Mouse (Mus musculus) brown adipose tissue, adult 24 weeks (tissue): Measurements from ENCODE around the gene Far1. TPM values are rescaled to one million over a fixed set of nuclear protein-coding genes. Genes with fewer than 3 reads are reported as not detected.

Experiments used
- H3K27ac ChIP-seq: fragments of 200-500 bp; replicated peaks from 2 replicates; pipeline ENCODE4 v1.5.1; 2012; ENCODE audit warnings: low read depth, mild to moderate bottlenecking, low read length
- H3K4me1 ChIP-seq: fragments of 200-500 bp; 2 replicates; pipeline ENCODE4 v1.6.1; 2012; ENCODE audit warnings: low read length, mixed read lengths; ENCODE audit not compliant: control insufficient read depth, insufficient read depth, insufficient read length
- H3K4me3 ChIP-seq: fragments of 200-500 bp; 2 replicates; pipeline ENCODE4 v1.5.1; 2012; ENCODE audit warnings: low read depth, mild to moderate bottlenecking, low read length, moderate library complexity; ENCODE audit not compliant: insufficient read depth
- polyA plus RNA-seq: library from polyadenylated mRNA; stranded (reverse); fragments of >200 nt; gene quantifications from 2 replicates; pipeline ENCODE4 v1.2.4, GENCODE M21; 2012; ENCODE audit not compliant: missing spikeins, insufficient read depth, insufficient read length

The Far1 gene
- polyA plus RNA-seq: 8.4 and 9.4 TPM in 2 replicates

DNA sequence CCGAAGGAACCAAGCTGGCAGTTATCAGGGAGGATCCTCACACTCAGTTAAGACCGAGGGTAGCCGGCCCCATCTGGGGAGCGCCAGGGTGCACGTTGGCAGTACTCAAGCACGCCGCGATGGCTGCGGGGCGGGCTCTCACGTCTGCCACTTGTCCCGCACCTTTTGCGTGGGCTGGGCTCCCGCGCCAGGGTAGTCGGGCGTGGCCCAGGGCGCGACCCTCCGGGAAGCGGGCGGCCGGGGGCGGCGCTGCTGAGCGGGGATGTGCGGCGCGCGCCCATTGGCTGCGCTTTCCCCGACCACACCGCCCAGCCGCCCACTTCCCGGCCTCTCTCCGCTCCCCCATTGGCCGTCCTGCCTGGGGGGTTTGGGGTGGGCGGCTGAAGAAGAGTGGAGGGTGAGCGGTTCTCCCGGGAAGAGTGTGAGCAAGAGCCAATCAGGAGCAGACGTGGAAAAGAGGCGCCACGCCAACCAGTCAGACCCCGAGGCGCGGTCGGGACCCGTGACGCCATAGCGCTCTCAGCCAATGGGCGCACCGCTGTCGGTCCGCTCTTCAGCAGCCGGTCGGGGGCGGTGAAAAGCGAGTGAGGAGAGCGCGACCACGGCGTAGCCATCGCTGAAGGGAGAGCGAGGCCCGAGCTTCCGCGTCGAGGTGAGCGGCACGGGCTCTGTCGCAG, at the start of gene Far1:
Gene Far1, plus strand, starts transcription at position 549 of the 677 bp plus-strand sequence.
- H3K4me1 ChIP-seq: no peaks in the 10 kb centered on the region
- peak within 1 kb of the TSS; percentile 25; the same call in 1 of the 2 replicates for H3K27ac ChIP-seq
- peak within 1 kb of the TSS; percentile 91 for H3K4me3 ChIP-seq

- Histone ChIP-seq H3K4me3 (no peak overlapping the region), H3K4me1 (no peaks in the 10 kb centered on the region), H3K27ac (no peak overlapping the region)
Measured at GRCm38 (mm10) chr7:113468345-113468744, 45.3 kb upstream of the Far1 start.

GRCm38 (mm10) chr7:113470671-113471070, 43.0 kb upstream of the Far1 start:
- Histone ChIP-seq H3K4me3 (no peak overlapping the region), H3K27ac (no peak overlapping the region), H3K4me1 (no peaks in the 10 kb centered on the region)

- no peak overlapping the region for H3K4me3 ChIP-seq
- H3K27ac ChIP-seq: no peak overlapping the region
- H3K4me1 ChIP-seq: no peaks in the 10 kb centered on the region
Measured at GRCm38 (mm10) chr7:113471653-113472052, 42.0 kb upstream of the Far1 start.

- Histone ChIP-seq H3K4me3 (no peak overlapping the region), H3K27ac (no peak overlapping the region), H3K4me1 (no peaks in the 10 kb centered on the region)
Measured at GRCm38 (mm10) chr7:113495792-113496191, 17.8 kb upstream of the Far1 start.

DNA sequence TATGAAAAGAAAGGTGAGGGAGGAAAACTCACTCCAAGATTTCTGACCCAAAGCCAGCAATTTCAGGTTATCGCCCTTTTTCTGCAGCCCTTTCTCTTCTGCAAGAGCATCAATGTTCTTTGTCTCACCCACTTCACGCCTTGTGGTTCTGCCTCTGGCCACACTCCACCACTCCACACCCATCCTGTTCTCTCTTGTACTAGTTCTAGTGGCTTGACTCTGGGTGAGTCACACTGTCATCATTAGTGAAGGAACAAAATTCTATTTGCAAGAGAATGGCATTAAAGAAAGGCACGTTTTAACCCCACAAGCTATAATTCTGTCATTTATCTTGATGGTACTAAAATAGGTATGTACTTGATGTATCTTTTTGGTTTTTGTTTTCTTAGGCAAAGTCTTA, 15.2 kb upstream of the Far1 start:
- no peak overlapping the region for H3K4me3 ChIP-seq
- H3K27ac ChIP-seq: no peak overlapping the region
- H3K4me1 ChIP-seq: no peaks in the 10 kb centered on the region

DNA sequence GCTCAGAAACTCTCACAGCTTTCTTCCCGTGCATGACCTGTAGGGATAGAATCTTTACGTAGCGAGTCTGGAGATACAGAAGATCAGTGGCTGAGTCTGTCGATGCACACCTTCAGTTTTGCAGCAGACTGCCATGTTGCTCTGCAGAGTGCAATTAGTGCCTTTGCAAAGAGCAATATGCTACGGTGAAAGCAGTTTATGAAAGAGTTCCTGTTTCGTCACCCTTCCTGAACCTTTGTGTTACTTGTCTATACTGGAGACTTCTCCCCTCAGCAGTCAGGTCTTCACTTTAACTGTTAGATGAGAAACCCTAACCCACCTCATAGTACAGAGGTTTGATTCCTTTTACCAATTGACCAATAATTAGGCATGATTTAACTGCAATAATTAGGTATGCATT, 13.8 kb upstream of the Far1 start:
- no peak overlapping the region for H3K4me3 ChIP-seq
- H3K4me1 ChIP-seq: no peaks in the 10 kb centered on the region
- H3K27ac ChIP-seq: no peak overlapping the region

DNA sequence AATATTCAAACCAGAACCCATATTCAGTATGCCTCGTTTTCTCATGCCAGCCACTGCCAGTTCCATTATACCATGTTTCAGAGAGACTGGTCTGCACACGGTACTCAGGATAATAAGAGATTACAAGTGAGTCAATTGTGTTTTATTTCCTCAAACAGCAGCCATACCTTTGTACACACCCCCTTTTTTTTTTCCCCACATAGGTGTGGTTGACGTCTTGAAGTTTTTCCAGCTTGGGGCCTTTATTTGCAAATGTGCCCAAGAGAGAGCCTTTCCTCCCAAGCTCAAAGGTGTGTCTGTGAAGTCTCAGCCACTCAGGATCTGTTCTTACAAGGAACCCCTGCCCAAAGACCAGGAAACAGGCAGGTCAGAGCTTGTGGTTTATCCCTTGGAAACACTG, 11.2 kb upstream of the Far1 start:
- H3K27ac ChIP-seq: no peak overlapping the region
- H3K4me3 ChIP-seq: no peak overlapping the region
- H3K4me1 ChIP-seq: no peaks in the 10 kb centered on the region

- H3K4me1 ChIP-seq: no peaks in the 10 kb centered on the region
- no peak overlapping the region for H3K27ac ChIP-seq
- no peak overlapping the region for H3K4me3 ChIP-seq
Measured at GRCm38 (mm10) chr7:113505047-113505446, 8.6 kb upstream of the Far1 start.

DNA sequence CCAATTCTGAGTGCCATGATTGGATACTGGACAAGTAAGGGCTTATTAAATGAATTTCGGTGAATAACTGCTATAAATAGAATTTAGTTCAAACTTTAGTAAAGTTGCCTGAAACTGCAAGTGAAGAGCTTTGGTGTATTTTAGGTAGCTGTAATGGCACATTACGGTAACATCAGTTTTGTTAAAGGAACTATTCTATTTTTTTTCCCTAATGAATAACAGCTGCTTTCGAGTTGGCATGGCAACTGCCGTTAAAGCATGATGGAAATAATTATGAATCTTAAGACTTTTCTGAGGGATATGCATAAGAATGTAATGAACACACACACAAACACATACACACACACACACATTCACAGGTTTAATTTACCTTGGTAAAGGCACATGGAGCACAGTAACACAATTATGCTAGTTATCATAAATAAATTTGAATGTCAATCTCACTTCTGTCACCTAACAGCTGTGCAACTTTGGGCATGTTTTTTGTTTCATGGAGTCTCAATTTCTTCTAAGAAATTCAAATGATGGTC, 8.1 kb upstream of the Far1 start:
- H3K4me3 ChIP-seq: no peak overlapping the region
- H3K4me1 ChIP-seq: no peaks in the 10 kb centered on the region
- no peak overlapping the region for H3K27ac ChIP-seq

- no peak overlapping the region for H3K27ac ChIP-seq
- no peaks in the 10 kb centered on the region for H3K4me1 ChIP-seq
- H3K4me3 ChIP-seq: no peak overlapping the region
Measured at GRCm38 (mm10) chr7:113507846-113508245, 5.8 kb upstream of the Far1 start.

DNA sequence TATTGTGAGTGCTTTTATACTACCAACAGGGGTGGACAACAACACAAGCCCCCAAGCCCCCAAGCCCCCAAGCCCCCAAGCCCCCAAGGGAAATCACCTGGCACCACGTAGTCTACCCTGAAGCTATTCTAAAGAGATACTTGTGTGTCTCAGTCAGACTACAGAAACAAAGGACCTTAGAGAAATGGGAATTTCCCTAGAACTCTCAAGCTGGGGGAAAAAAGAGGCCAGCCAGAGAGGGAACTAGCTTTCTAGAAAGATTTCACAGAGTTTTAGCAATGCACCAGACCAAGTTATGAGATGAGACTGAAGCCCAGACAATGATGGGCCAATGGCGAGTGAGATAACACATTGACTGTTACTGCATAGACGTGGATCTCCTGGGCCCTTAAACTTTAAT, 2.2 kb upstream of the Far1 start:
- no peak overlapping the region for H3K27ac ChIP-seq
- H3K4me1 ChIP-seq: no peaks in the 10 kb centered on the region
- H3K4me3 ChIP-seq: no peak overlapping the region

DNA sequence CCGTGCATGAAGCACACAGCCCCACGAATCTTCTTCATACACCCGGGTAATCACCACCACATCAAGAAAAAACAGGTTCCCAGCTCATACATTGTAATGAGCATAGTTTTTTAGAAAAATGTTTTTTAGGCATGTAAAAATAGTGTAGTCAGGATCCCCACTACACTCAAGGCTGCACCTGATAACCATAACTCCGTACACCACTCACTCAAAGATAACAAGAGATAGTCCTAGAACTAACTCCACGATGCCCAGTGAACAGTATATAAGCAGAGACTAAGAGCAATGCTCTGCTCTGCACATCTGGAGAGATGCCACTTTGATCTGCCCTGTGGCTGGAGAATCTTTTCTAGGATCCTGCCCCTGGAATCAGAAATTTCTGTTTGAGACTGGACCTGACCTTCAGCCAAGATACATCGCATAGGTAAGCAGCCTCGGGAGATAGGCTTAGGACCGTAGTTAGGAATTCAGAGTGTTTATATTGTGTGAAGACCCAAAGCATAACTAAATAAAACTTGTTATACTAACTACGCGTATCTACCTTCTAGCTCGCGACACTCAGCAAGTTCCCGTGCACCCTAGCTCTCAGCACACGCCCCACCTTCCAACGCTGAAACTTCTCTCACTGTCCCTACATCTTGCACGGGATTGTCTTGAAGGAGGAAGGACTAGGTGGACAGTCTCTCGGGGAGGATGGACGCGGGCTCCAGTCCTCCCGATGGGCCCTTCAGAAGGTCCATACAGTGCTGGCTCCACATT, 928 bp upstream of the Far1 start:
- Histone ChIP-seq H3K4me3 (peak overlapping the region; percentile 91), H3K27ac (peak overlapping the region; percentile 25; the same call in 1 of the 2 replicates)

DNA sequence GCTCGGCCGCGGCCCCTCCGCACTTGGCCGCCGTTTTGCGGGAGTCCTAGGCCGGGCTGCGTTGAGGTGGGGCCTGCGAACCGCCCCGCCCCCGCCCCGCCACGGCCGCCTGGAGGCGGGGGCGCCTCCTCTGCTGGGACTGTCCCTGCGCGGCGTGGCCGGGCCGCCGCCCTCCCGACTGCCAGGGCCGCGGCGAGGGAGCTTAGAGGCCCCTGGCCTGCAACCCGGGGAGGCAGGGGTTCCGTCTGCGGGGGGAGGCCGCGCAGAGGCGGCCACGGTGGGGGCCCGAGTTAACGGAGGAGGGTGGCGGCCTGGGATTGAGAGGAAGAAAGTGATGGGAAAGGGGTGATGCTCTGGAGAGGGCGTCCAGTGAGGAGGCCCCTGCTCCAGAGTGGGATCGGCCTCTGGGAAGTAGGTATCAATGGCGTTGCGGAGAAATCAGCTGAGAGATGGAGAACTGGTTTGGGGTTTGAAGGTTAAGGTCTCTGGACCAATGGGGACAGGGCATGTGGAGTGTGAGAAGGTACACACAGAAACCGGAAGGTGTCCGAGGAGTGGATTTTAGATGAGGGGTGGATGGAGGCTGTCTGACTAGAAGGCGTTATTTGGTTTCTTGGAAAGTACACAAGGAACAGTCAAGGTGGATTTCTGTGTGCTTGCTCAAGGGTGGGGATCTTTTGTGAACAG, 472 bp downstream of the Far1 start:
- no peak overlapping the region for H3K27ac ChIP-seq
- no peaks in the 10 kb centered on the region for H3K4me1 ChIP-seq
- peak overlapping the region; percentile 91 for H3K4me3 ChIP-seq

More for the DNA sequence above, 928 bp upstream of the Far1 start:
- H3K4me1 ChIP-seq: no peaks in the 10 kb centered on the region

DNA sequence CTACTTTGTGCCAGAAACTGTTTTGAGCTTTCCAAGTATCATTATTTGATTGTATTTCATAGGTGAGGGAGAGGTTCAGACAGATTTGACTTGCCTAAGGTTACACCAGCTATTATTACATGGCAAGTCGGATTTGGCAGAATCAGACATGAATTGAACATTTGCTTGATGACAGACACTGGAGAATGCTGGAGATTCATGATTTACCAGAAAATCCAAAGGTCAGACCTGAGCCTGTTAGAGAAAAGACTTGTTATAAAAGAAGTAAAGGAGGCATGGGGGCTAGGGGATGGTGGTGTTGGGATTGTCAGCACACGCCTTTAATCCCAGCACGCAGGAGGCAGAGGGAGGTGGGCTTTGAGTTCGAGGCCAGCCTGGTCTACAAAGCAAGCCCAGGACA, 2.2 kb downstream of the Far1 start:
- Histone ChIP-seq H3K4me3 (no peak overlapping the region), H3K4me1 (no peaks in the 10 kb centered on the region), H3K27ac (no peak overlapping the region)
